Mouse (Mus musculus): ENCODE measurements around the gene Sv2c. TPM values are rescaled to one million over a fixed set of nuclear protein-coding genes. Genes with fewer than 3 reads are reported as not detected.
A peak's percentile ranks its signal among the peaks of the same experiment; 100 is the strongest.

Gene Sv2c
- polyA plus RNA-seq, 1 experiment from 2014 or later, result 0.27 TPM

DNA sequence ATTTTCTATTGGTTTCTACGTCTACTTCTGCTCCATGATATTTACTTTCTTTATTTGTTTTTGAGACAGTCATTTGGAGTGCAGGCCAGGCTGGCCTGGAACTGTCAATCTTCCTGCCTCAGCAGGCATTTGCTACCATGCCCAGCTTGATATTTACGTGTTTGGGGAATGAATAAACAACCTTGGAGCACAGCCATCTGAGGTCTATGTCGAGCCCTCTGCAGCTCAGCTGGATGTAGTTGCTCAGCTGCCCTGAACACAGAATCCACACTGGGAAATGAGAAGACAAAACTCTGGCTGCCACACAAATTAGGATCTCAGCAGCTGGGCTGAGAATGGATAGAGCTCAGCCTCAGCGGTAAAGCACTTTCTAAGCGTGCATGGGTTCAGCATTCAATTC is 191.6 kb downstream of the Sv2c start:
- DNase-seq (ENCODE audit: low spot score) (no peak), ATAC-seq (no peak)
- H3K27me3 ChIP-seq (replicated peaks; ENCODE audit: insufficient read depth, low read length), result no peaks in the 10 kb centered on the region
- no peaks in the 10 kb centered on the region for H3K36me3 ChIP-seq (ENCODE audit: insufficient read depth, low read length)
- no peak overlapping the region for H3K4me2 ChIP-seq (replicated peaks; ENCODE audit: low read depth, low read length)
- H3K9me3 ChIP-seq (ENCODE audit: low read length), result no peaks in the 10 kb centered on the region
- no peaks in the 10 kb centered on the region for H3K4me1 ChIP-seq (ENCODE audit: insufficient read depth, low read depth, low read length)
- no peak overlapping the region for H3K4me3 ChIP-seq (ENCODE audit: low read depth, low read length)
- TF ChIP-seq CTCF (IDR thresholded peaks at IDR 0.05) (no peak), EP300 (IDR thresholded peaks at IDR 0.05) (no peak)
- H3K27ac ChIP-seq (ENCODE audit: low read length), result no peak overlapping the region
- no peak overlapping the region for H3K9ac ChIP-seq (replicated peaks; ENCODE audit: low read depth)
- WGBS, result 43% methylated on average over 5 of the region's 5 CpGs

DNA sequence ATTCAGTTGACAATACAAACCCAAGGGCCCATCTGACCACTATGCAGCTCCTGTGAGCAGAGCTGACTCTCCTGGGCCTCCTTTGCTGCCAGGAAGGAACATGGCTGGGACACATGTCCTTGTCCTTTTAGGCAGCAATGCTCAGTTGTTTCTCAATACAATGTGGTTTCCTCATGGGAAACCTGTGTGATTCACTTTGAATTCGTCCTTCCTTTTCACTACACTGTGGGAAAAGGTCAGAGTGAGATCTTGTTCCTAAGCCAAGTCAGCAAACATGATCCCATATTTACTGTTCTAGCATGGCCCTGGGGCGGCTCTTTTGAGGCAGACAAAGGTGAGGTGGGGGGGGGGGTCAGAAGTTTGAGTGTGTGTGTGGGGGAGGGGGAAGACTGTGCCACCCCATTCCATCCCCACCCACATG is 208.2 kb downstream of the Sv2c start:
- Histone ChIP-seq H3K27ac (ENCODE audit: low read length) (no peak overlapping the region), H3K4me1 (ENCODE audit: insufficient read depth, low read depth, low read length) (no peaks in the 10 kb centered on the region), H3K9me3 (ENCODE audit: low read length) (no peaks in the 10 kb centered on the region), H3K36me3 (ENCODE audit: insufficient read depth, low read length) (no peaks in the 10 kb centered on the region), H3K4me2 (replicated peaks; ENCODE audit: low read depth, low read length) (no peak overlapping the region), H3K27me3 (replicated peaks; ENCODE audit: insufficient read depth, low read length) (no peaks in the 10 kb centered on the region), H3K9ac (replicated peaks; ENCODE audit: low read depth) (no peak overlapping the region), H3K4me3 (ENCODE audit: low read depth, low read length) (no peak overlapping the region)
- WGBS, result 36% methylated on average over 2 of the region's 2 CpGs
- ATAC-seq (no peak; the same call in 1 of the 2 replicates), DNase-seq (ENCODE audit: low spot score) (peak; percentile 26)
- TF ChIP-seq CTCF (IDR thresholded peaks at IDR 0.05) (no peak), EP300 (IDR thresholded peaks at IDR 0.05) (no peak)

DNA sequence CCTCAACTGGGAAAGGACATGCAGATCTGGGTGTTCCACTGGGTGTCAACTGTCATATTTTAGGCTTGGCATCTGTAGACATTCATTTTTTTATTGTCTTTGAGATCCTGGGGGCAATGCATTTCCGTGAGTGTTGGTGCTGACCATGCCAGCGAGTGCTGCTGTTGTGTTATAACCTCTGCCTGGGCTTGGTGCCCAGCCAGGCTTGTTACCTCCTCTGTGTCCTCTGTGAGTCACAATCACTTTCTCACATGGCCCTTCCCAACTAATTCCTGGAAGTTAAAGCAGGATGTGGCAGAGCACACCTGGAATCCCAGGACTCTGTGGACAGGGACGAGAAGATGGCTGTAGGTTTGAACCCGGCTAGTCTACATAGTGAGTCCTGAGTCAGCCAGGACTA is 209.8 kb downstream of the Sv2c start:
- no peak for ATAC-seq
- TF ChIP-seq CTCF (IDR thresholded peaks at IDR 0.05) (no peak), EP300 (IDR thresholded peaks at IDR 0.05) (no peak)
- H3K4me1 ChIP-seq (ENCODE audit: insufficient read depth, low read depth, low read length), result no peaks in the 10 kb centered on the region

DNA sequence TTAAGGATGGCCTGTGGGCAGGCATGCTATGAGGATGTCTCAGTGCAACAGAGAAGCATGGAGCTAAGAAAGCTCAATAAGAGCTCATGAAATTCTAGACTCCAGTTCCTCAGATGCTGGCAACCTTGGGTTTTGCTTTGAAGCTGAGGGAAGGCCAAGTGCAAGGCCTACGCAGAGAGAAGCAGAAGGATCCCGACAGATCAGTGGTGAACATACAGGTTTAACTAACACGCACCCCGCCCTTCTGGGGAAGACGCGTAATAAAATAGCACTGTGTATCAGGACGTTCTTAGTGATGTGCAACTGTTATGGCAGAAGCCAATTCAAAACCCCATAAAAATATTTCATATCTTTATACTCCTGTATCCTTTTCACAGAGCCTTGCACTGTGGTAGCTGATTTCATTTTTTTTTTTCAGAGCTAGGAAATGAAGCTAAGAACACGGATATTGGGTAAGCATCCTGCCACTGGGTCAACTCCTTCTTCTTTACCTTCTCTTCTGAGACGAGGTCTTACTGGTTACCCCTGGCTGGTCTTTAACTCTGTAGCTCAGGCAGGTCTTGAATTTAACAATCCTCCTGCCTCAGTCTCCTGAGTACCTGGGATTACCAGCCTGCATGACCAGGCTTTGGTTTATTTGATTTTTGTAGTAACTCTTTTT is 213.6 kb downstream of the Sv2c start:
- WGBS, result 87% methylated on average over 9 of the region's 9 CpGs
- Histone ChIP-seq H3K4me2 (replicated peaks; ENCODE audit: low read depth, low read length) (no peak overlapping the region), H3K9me3 (ENCODE audit: low read length) (no peaks in the 10 kb centered on the region), H3K4me3 (ENCODE audit: low read depth, low read length) (no peak overlapping the region), H3K4me1 (ENCODE audit: insufficient read depth, low read depth, low read length) (no peaks in the 10 kb centered on the region), H3K36me3 (ENCODE audit: insufficient read depth, low read length) (no peaks in the 10 kb centered on the region), H3K27me3 (replicated peaks; ENCODE audit: insufficient read depth, low read length) (no peaks in the 10 kb centered on the region), H3K9ac (replicated peaks; ENCODE audit: low read depth) (no peak overlapping the region), H3K27ac (ENCODE audit: low read length) (no peak overlapping the region)
- DNase-seq (ENCODE audit: low spot score), result no peak
- TF ChIP-seq EP300 (IDR thresholded peaks at IDR 0.05), result no peak
- TF ChIP-seq CTCF (IDR thresholded peaks at IDR 0.05), result no peak
- ATAC-seq, result no peak

More for the DNA sequence above, 209.8 kb downstream of the Sv2c start:
- DNase-seq (ENCODE audit: low spot score), result no peak
- Histone ChIP-seq H3K4me2 (replicated peaks; ENCODE audit: low read depth, low read length) (no peak overlapping the region), H3K4me3 (ENCODE audit: low read depth, low read length) (no peak overlapping the region), H3K36me3 (ENCODE audit: insufficient read depth, low read length) (no peaks in the 10 kb centered on the region), H3K27me3 (replicated peaks; ENCODE audit: insufficient read depth, low read length) (no peaks in the 10 kb centered on the region), H3K27ac (ENCODE audit: low read length) (no peak overlapping the region), H3K9ac (replicated peaks; ENCODE audit: low read depth) (no peak overlapping the region), H3K9me3 (ENCODE audit: low read length) (no peaks in the 10 kb centered on the region)
- 79% methylated on average over 4 of the region's 4 CpGs for WGBS

DNA sequence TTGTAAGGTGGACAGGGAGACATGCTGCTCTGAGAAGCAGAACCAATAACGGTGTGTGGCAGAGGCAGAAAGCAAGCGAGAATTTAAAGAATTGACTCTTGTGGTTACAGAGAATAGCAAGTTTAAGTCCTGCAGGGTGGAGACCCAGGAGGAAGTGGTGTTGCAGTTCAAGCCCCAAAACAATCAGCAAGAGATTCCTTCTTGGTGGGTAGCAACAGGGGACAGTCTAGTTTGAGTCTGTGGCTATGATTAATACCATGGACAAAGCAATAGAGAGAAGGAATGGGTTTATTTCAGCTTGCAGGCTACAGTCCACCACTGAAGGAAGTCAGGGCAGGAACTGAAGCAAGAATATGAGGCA is 219.4 kb downstream of the Sv2c start:
- Histone ChIP-seq H3K36me3 (ENCODE audit: insufficient read depth, low read length) (no peaks in the 10 kb centered on the region), H3K27me3 (replicated peaks; ENCODE audit: insufficient read depth, low read length) (no peaks in the 10 kb centered on the region), H3K27ac (ENCODE audit: low read length) (no peak overlapping the region), H3K9ac (replicated peaks; ENCODE audit: low read depth) (no peak overlapping the region), H3K4me2 (replicated peaks; ENCODE audit: low read depth, low read length) (no peak overlapping the region), H3K4me1 (ENCODE audit: insufficient read depth, low read depth, low read length) (no peaks in the 10 kb centered on the region), H3K4me3 (ENCODE audit: low read depth, low read length) (no peak overlapping the region), H3K9me3 (ENCODE audit: low read length) (no peaks in the 10 kb centered on the region)
- TF ChIP-seq CTCF (IDR thresholded peaks at IDR 0.05) (no peak), EP300 (IDR thresholded peaks at IDR 0.05) (no peak)
- DNase-seq (ENCODE audit: low spot score) (no peak), ATAC-seq (no peak)
- 70% methylated on average over 2 of the region's 2 CpGs for WGBS

DNA sequence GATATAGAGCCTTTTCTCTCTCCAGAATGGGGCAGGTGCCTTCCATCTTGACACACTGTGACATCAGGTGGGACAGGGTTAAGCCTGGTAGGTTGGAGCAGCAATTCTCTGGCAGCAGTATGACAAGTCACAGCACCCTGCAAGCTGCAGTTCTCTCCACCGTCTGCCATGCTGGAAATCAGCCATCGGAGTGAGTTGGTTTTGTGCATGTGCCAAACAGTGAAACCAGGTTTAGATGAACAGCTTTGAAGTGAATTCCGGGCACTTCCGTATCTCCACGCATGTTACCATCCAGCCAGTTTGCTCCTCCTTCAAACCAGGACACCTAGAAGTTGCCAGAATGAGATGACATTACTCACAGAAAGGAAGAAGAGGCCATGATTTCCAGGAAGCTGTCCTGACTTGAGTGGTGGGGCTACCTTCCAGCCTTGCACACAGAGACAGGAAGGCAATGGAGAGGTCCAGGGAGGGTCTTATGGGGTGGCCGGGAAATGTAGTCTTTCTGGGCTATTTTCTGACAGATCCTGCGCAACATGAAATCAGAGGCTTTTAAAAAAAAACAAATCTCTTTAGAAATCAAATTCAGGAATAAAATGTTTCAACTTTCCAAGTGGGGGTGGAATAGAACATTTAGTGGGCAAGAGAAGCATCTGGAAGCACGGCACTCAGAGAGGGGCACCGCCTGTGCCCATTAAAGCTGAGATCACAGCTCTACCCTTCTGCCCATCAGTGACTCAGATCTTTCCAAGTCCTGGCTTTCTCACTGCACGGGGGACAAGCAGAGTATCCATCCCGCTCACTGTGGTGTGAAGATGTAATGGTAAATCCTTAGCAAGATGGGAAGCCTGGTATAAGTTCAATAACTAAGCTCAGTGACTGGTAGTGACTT is 220.0 kb downstream of the Sv2c start:
- no peaks in the 10 kb centered on the region for H3K36me3 ChIP-seq (ENCODE audit: insufficient read depth, low read length)
- no peaks in the 10 kb centered on the region for H3K4me1 ChIP-seq (ENCODE audit: insufficient read depth, low read depth, low read length)
- H3K4me3 ChIP-seq (ENCODE audit: low read depth, low read length), result no peak overlapping the region
- H3K4me2 ChIP-seq (replicated peaks; ENCODE audit: low read depth, low read length), result no peak overlapping the region
- TF ChIP-seq CTCF (IDR thresholded peaks at IDR 0.05) (no peak), EP300 (IDR thresholded peaks at IDR 0.05) (no peak)
- ATAC-seq (no peak), DNase-seq (ENCODE audit: low spot score) (no peak)
- H3K9me3 ChIP-seq (ENCODE audit: low read length), result no peaks in the 10 kb centered on the region
- no peaks in the 10 kb centered on the region for H3K27me3 ChIP-seq (replicated peaks; ENCODE audit: insufficient read depth, low read length)
- H3K27ac ChIP-seq (ENCODE audit: low read length), result no peak overlapping the region
- H3K9ac ChIP-seq (replicated peaks; ENCODE audit: low read depth), result no peak overlapping the region
- 78% methylated on average over 11 of the region's 11 CpGs for WGBS

Measured in lung, postnatal 0 days (tissue).